Mouse (Mus musculus): ENCODE measurements around the gene Pax4.

Gene Pax4

DNA sequence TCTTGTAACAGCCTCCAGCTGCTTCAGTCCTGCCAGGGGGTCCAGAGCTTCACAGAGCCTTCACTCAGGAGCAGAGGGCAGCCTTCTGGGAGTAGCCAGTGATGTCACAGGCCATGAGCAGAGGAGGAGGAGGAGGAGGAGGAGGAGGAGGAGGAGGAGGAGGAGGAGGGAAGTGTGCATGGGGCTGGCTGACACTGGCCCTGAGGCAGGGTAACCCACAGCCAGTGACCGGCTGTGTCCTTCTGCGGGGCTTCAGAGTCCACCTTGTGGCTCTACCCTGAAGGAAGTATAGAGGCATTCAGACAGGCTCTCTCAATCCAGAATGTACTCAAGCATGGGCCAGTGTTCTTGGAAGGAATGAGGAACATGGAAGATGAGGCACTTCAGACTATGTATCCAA lies at the start of gene Pax4:
TSS of gene Pax4 (minus strand) at position 101 of the 400 bp plus-strand sequence.
- DNase-seq (ENCODE audit: low spot score): no peak

GRCm38 (mm10) chr6:28497837-28498236 lies 48.7 kb upstream of the Pax4 start:
- DNase-seq (ENCODE audit: low spot score): no peak

DNA sequence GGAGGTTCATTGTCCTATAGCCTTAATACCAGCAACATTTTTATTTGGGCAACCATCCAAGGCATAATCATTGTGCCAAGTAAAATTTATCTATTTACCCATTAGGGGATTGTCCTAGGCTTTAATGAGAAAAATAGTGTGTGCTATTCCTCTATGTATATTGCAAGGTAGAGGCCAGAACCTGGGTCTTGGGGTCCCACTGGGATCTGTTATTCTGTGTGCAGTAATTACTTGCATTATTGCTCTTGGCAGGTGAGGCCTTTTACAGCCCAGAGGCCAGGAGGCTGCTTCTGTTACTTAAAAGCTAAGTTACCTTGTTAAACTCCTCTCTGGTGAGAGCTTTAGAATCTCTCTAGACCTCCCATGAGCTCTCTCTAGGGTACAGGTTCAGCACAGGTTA lies 42.0 kb upstream of the Pax4 start:
- no peak for DNase-seq (ENCODE audit: low spot score)

DNA sequence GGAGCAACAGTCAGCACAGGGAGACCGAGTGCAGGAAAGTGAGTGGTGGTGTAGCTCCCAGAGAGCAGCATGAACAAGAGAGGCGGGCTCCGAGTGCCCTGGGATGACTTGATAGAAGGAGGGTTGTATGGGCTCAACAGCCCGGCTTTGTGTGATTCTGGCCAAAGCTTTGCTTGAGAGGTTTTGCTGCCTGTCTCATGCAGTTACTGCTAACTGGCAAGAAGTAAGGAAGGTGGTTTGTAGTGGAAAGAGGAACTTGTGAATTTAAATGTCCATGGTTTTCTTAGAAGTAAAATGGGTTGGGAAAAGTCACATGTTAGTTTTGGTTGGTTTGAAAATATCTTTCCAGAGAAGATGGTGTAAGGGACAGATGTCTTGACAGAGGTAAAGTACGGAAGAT lies 41.5 kb upstream of the Pax4 start:
- no peak for DNase-seq (ENCODE audit: low spot score)

- no peak for DNase-seq (ENCODE audit: low spot score)
Observed at GRCm38 (mm10) chr6:28488204-28488851, 39.2 kb upstream of the Pax4 start.

DNA sequence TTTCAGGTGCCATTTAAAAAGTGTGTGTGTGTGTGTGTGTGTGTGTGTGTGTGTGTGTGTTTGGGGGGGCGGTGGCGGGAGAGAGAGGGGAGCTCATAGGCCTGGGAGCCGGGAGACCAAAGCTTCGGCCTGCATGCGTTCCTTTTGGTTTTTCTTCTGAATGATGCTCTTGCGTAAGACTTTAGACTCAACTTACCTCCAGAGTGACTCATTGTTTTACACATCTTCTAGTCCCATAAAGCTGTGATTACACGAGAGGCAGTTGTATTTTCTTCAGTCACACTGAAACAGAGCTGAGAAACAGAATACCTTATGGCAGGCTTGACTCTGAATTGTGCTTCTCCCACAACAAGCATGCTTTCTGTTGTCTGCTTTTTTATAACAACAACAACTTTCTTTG lies 37.8 kb upstream of the Pax4 start:
- no peak for DNase-seq (ENCODE audit: low spot score)

DNA sequence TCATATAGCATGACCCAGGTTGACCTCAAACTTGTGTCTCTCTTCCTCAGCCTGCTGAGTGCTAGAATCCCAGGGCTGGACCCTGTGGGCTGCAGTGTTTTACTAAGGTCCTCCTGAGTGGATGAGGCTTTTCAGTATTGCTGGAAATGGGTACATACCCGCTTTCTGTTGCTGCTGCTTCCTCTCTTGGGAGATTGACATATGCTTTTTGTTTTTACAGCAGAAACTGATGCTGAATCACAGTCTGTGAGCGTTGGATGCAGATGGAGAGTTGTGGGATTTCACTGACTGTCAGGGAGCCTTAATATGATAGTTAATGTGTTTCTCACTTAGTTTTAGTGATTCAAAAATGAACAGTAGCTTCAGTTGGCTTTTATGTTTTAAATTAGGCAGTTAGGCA lies 37.3 kb upstream of the Pax4 start:
- no peak for DNase-seq (ENCODE audit: low spot score)

DNA sequence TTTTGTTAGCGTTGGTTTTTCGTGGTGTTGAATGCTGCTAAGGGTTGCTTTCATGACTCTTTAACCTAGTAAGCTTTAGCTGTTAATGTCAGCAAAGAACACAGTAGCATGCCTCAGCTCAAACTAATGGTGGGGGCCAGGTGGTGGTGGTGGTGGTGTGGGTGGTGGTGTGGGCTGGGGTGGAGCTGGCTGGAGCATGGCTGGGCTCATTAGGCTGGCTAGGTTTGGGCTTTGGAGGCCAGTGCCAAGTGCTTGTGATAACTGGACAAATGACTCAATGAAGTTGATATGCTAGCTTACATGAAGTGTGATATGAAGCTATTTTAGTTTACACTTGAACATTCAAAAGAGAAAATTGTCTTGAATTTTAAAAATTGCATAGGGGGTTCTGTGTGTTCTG lies 36.9 kb upstream of the Pax4 start:
- no peak for DNase-seq (ENCODE audit: low spot score)

GRCm38 (mm10) chr6:28482711-28483315 lies 33.7 kb upstream of the Pax4 start:
- no peak for DNase-seq (ENCODE audit: low spot score)

DNA sequence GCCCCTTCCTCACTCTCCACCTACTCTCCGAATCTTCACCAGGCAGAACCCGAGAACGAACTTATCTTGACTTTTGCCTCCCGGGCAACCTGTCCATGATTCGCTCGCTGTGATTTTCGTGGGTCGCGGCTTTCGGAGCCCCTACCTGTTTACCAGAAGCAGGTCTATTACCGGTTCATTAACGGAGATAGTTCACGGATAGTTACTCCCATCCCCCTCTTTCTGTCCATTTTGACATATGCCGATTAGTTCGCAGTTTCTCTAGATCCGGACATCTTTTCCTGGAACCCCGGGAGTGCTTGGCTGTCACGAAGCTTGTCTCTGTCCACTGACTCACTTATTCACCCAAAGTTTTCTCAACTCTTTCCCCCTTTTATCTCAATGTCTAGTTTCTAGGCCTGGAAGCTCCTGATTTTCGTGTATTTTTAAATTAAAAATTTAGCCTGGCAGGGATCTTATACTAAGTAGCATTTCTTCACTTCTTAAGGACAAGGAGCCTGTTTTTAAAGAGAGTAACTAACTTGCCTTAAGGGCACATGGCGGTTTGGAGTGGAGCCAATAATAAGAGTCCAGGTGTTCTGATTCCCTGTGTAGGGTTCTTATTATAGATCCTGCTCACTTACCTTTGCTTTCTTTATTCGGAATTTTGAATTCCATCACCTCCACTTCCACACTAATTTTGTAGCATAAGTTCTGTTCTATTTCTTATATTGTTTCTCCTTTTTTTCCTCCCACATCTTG lies 31.8 kb upstream of the Pax4 start:
- peak; percentile 32 for DNase-seq (ENCODE audit: low spot score)

GRCm38 (mm10) chr6:28479865-28480751 lies 31.0 kb upstream of the Pax4 start:
- peak; percentile 99 for DNase-seq (ENCODE audit: low spot score)

- DNase-seq (ENCODE audit: low spot score): no peak
Observed at GRCm38 (mm10) chr6:28474839-28475238, 25.7 kb upstream of the Pax4 start, which contains the start of gene Snd1. TSS of gene Snd1 (plus strand) at chr6:28475139.

GRCm38 (mm10) chr6:28474211-28474610 lies 25.1 kb upstream of the Pax4 start:
- DNase-seq (ENCODE audit: low spot score): no peak

DNA sequence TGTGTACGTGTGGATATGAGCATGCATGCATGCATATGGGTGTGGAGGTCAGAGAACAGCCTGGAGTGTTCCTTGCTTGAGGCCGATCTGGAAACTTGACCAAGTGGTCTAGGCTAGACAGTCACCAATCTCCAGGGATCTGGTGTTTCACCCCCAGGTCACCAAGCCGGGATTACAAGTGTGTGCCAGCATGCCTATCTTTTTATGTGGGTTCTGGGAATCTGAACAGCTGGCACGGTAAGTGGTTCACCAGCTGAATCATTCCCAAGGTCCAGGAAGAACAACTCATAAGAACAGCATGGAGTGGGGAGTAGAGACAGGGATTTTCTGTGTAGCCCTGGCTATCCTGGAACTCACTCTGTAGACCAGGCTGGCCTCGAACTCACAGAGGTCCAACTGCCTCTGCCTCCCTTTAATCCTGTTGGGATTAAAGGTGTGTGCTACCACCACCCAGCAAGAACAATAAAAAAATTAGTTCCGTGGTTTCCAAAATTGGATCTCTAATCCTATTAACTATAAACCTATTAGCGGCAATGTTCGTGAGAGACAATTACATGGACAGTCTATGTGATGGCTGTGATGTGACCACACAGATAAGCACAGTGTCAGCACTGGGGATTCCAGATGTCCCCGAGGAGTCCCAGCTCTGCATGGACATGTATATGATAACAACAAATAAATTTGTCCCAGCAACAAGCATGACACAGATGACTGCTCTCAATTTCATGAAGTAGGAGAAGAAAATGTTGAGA lies 22.3 kb upstream of the Pax4 start:
- DNase-seq (ENCODE audit: low spot score): no peak

GRCm38 (mm10) chr6:28470621-28471020 lies 21.5 kb upstream of the Pax4 start:
- DNase-seq (ENCODE audit: low spot score): no peak

GRCm38 (mm10) chr6:28470017-28470602 lies 21.0 kb upstream of the Pax4 start:
- DNase-seq (ENCODE audit: low spot score): no peak

GRCm38 (mm10) chr6:28464630-28465029 lies 15.5 kb upstream of the Pax4 start:
- no peak for DNase-seq (ENCODE audit: low spot score)

- peak; percentile 33 for DNase-seq (ENCODE audit: low spot score)
Observed at GRCm38 (mm10) chr6:28460534-28460933, 11.4 kb upstream of the Pax4 start.

- DNase-seq (ENCODE audit: low spot score): peak; percentile 36
Observed at GRCm38 (mm10) chr6:28459221-28459668, 10.1 kb upstream of the Pax4 start.

DNA sequence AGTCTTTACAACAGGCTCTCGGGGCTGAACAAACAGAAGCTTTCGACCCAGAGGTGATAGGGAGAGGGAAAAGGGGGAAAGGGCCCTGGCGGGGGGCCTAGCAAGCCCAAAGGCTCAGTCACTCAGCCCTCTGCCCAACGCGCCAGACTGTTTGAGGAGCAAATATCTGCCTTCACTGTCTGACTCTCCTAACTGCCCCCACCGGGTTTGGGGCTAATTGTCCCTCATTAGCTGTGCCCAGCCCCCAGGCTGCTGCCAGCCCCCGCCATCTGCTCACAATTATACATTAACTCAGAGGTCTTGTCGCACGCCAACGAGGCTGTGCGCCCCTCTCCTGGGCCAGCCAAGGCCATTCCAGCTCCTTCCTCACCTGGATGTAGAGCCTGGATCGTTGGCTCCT lies 1.8 kb upstream of the Pax4 start:
- DNase-seq (ENCODE audit: low spot score): no peak

GRCm38 (mm10) chr6:28450481-28450880 lies 1.3 kb upstream of the Pax4 start:
- no peak for DNase-seq (ENCODE audit: low spot score)
